Mouse (Mus musculus) neural tube, embryonic 11.5 days (tissue): ENCODE results near the gene Arpc2. TPM values are rescaled to one million over a fixed set of nuclear protein-coding genes. Genes with fewer than 3 reads are reported as not detected.
A peak's percentile ranks its signal among the peaks of the same experiment; 100 is the strongest.

ENCODE experiments used
- ATAC-seq: fragments of 200-750 bp; cut with Nextera tagmentation; 2 replicates; pipeline ENCODE4 v1.8.0; 2017; ENCODE audit warnings: moderate number of reproducible peaks, mild to moderate bottlenecking, moderate TSS enrichment, moderate library complexity; ENCODE audit not compliant: insufficient read depth, low FRiP score, low TSS enrichment
- DNase-seq: peaks from one replicate; pipeline ENCODE4 v3.0.0-alpha.2; 2015; ENCODE audit warnings: low spot score
- H3K27ac ChIP-seq: fragments of 300-500 bp; sonication (generic); 2 replicates; pipeline ENCODE4 v1.5.1; 2014; ENCODE audit warnings: low read depth, mild to moderate bottlenecking, low read length
- H3K27me3 ChIP-seq: fragments of 300-500 bp; sonication (generic); 2 replicates; pipeline ENCODE4 v1.6.1; 2014; ENCODE audit warnings: mild to moderate bottlenecking, low read length, mixed read lengths; ENCODE audit not compliant: control insufficient read depth, insufficient read depth
- H3K36me3 ChIP-seq: fragments of 300-500 bp; sonication (generic); 2 replicates; pipeline ENCODE4 v1.6.1; 2014; ENCODE audit warnings: mild to moderate bottlenecking, low read length, moderate library complexity, mixed read lengths; ENCODE audit not compliant: control insufficient read depth, insufficient read depth
- H3K4me1 ChIP-seq: fragments of 300-500 bp; sonication (generic); 2 replicates; pipeline ENCODE4 v1.6.1; 2014; ENCODE audit warnings: low read length, mixed read lengths; ENCODE audit not compliant: control insufficient read depth, insufficient read depth
- H3K4me2 ChIP-seq: fragments of 300-500 bp; sonication (generic); 2 replicates; pipeline ENCODE4 v1.6.1; 2014; ENCODE audit warnings: low read depth, mild to moderate bottlenecking, moderate library complexity
- H3K4me3 ChIP-seq: fragments of 300-500 bp; sonication (generic); 2 replicates; pipeline ENCODE4 v1.5.1; 2014; ENCODE audit warnings: low read depth, low read length
- H3K9ac ChIP-seq: fragments of 300-500 bp; sonication (generic); 2 replicates; pipeline ENCODE4 v1.6.1; 2014; ENCODE audit warnings: mild to moderate bottlenecking, low read length
- H3K9me3 ChIP-seq: fragments of 300-500 bp; sonication (generic); 2 replicates; pipeline ENCODE4 v1.6.1; 2016; ENCODE audit warnings: low read length; ENCODE audit not compliant: control insufficient read depth
- WGBS: fragments of 180-500 bp; shearing (Covaris S2); extraction: QIAGEN DNeasy Blood & Tissue Kit; methylation state at CpG from one replicate; pipeline ENCODE4 v1.1.7; 2014; 5-methylcytosine and 5-hydroxymethylcytosine counted together
- polyA plus RNA-seq: library from polyadenylated mRNA; unstranded; fragments of >200 nt; fragmentation: Nextera tagmentation; extraction: Ambion mirVana; gene quantifications from 2 replicates; pipeline ENCODE4 v1.2.1, GENCODE M21; 2014

The Arpc2 gene
- polyA plus RNA-seq, 1 experiment from 2014 or later = 318 TPM

- Histone ChIP-seq H3K4me3 (no peak overlapping the region), H3K9ac (no peak overlapping the region), H3K4me1 (peaks cover 9% of the 10 kb centered on the region), H3K9me3 (no peaks in the 10 kb centered on the region), H3K4me2 (no peak overlapping the region), H3K27me3 (no peaks in the 10 kb centered on the region), H3K36me3 (peaks cover 2% of the 10 kb centered on the region), H3K27ac (no peak overlapping the region)
- no peak for ATAC-seq
- 89% methylated on average over 11 of the region's 11 CpGs for WGBS
- no peak for DNase-seq
Observed at GRCm38 (mm10) chr1:74292331-74293020, 56.6 kb downstream of the Arpc2 start.

- 90% methylated on average over 8 of the region's 8 CpGs for WGBS
- DNase-seq (no peak), ATAC-seq (no peak)
- H3K9ac ChIP-seq = no peak overlapping the region
- H3K4me1 ChIP-seq = peaks cover 9% of the 10 kb centered on the region
- H3K27ac ChIP-seq = no peak overlapping the region
- H3K4me2 ChIP-seq = no peak overlapping the region
- no peaks in the 10 kb centered on the region for H3K27me3 ChIP-seq
- H3K9me3 ChIP-seq = no peaks in the 10 kb centered on the region
- peaks cover 2% of the 10 kb centered on the region for H3K36me3 ChIP-seq
- no peak overlapping the region for H3K4me3 ChIP-seq
Observed at GRCm38 (mm10) chr1:74293306-74293960, 57.5 kb downstream of the Arpc2 start.

- DNase-seq (no peak), ATAC-seq (no peak)
- Histone ChIP-seq H3K27ac (no peak overlapping the region), H3K4me3 (no peak overlapping the region), H3K27me3 (no peaks in the 10 kb centered on the region), H3K4me1 (peaks cover 9% of the 10 kb centered on the region), H3K9ac (no peak overlapping the region), H3K9me3 (no peaks in the 10 kb centered on the region), H3K4me2 (no peak overlapping the region), H3K36me3 (no peaks in the 10 kb centered on the region; the same call in 1 of the 2 replicates)
- WGBS = 95% methylated on average over 3 of the region's 3 CpGs
Observed at GRCm38 (mm10) chr1:74294090-74294643, 58.3 kb downstream of the Arpc2 start.

GRCm38 (mm10) chr1:74294733-74295455 is 59.0 kb downstream of the Arpc2 start:
- Histone ChIP-seq H3K4me1 (peaks cover 9% of the 10 kb centered on the region), H3K9ac (no peak overlapping the region; the same call in 1 of the 2 replicates), H3K27me3 (no peaks in the 10 kb centered on the region), H3K9me3 (no peaks in the 10 kb centered on the region), H3K27ac (peak overlapping the region; percentile 67), H3K36me3 (no peaks in the 10 kb centered on the region), H3K4me2 (no peak overlapping the region), H3K4me3 (no peak overlapping the region)
- no peak for ATAC-seq
- WGBS = 86% methylated on average over 6 of the region's 6 CpGs
- DNase-seq = no peak

GRCm38 (mm10) chr1:74295456-74296171 is 59.7 kb downstream of the Arpc2 start:
- DNase-seq = peak; percentile 59
- Histone ChIP-seq H3K9ac (peak overlapping the region; percentile 41), H3K4me3 (no peak overlapping the region), H3K9me3 (no peaks in the 10 kb centered on the region), H3K4me1 (peaks cover 9% of the 10 kb centered on the region), H3K36me3 (no peaks in the 10 kb centered on the region), H3K27ac (peak overlapping the region; percentile 67), H3K27me3 (no peaks in the 10 kb centered on the region), H3K4me2 (peak overlapping the region; percentile 15; the same call in 1 of the 2 replicates)
- ATAC-seq = peak; percentile 50
- WGBS = 27% methylated on average over 9 of the region's 9 CpGs

- Histone ChIP-seq H3K4me2 (no peak overlapping the region), H3K27ac (no peak overlapping the region)
- 68% methylated on average over 6 of the region's 6 CpGs for WGBS
Observed at GRCm38 (mm10) chr1:74296477-74296876, 60.6 kb downstream of the Arpc2 start.

GRCm38 (mm10) chr1:74297269-74297668 is 61.4 kb downstream of the Arpc2 start:
- Histone ChIP-seq H3K9ac (no peak overlapping the region), H3K27ac (no peak overlapping the region), H3K27me3 (no peaks in the 10 kb centered on the region), H3K4me2 (no peak overlapping the region), H3K9me3 (no peaks in the 10 kb centered on the region), H3K4me3 (no peak overlapping the region), H3K36me3 (no peaks in the 10 kb centered on the region), H3K4me1 (peaks cover 9% of the 10 kb centered on the region)
- ATAC-seq (no peak), DNase-seq (no peak)
- WGBS = 80% methylated on average over 3 of the region's 3 CpGs

More at GRCm38 (mm10) chr1:74296477-74296876, 60.6 kb downstream of the Arpc2 start:
- ATAC-seq (no peak), DNase-seq (no peak)
- peaks cover 9% of the 10 kb centered on the region for H3K4me1 ChIP-seq
- no peaks in the 10 kb centered on the region for H3K36me3 ChIP-seq
- H3K9me3 ChIP-seq = no peaks in the 10 kb centered on the region
- H3K27me3 ChIP-seq = no peaks in the 10 kb centered on the region
- no peak overlapping the region for H3K9ac ChIP-seq
- H3K4me3 ChIP-seq = no peak overlapping the region

GRCm38 (mm10) chr1:74298157-74298750 is 62.4 kb downstream of the Arpc2 start:
- DNase-seq = no peak
- WGBS = 87% methylated on average over 5 of the region's 5 CpGs
- no peaks in the 10 kb centered on the region for H3K27me3 ChIP-seq
- no peak overlapping the region for H3K4me2 ChIP-seq
- ATAC-seq = no peak
- no peaks in the 10 kb centered on the region for H3K9me3 ChIP-seq
- H3K9ac ChIP-seq = no peak overlapping the region
- H3K27ac ChIP-seq = no peak overlapping the region
- peaks cover 9% of the 10 kb centered on the region for H3K4me1 ChIP-seq
- no peak overlapping the region for H3K4me3 ChIP-seq
- no peaks in the 10 kb centered on the region for H3K36me3 ChIP-seq
